Mouse (Mus musculus) E14TG2a.4 (cell line): ENCODE measurements around the gene Rnf39.

ENCODE experiments used
- CTCF ChIP-seq: conservative IDR thresholded peaks from 2 replicates; pipeline ENCODE4 v1.5.1; 2014; ENCODE audit warnings: low read length
- NANOG ChIP-seq: IDR thresholded peaks from 2 replicates; pipeline ENCODE4 v1.6.1; 2014; ENCODE audit warnings: borderline replicate concordance, low read length, mixed read lengths
- POU5F1 ChIP-seq: IDR thresholded peaks from 2 replicates; pipeline ENCODE4 v1.6.1; 2014; ENCODE audit warnings: low read length, borderline replicate concordance

DNA sequence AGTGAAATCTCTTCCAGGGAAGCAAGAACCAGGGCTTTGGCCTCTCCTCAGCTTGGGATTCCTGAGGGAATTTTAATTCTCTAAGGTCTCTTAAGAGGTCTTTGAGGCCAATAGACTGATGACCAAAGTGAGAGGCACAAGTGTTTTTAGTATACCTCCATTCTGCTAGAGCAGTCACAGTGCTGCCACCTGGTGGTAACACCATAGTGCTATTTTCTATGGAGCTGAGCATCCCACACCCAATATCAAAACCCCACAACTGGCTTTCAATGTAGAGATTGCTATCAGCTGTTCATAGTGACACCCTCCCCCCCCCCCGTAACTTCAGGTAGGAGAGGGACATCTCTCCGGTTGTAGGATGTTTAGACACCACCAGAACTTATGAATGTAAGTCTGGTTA is 28.6 kb upstream of the Rnf39 start:
- TF ChIP-seq CTCF, result peak; percentile 55
- TF ChIP-seq NANOG, result no peak
- no peak for TF ChIP-seq POU5F1
